Mouse (Mus musculus) liver, embryonic 12.5 days (tissue): Measurements from ENCODE around the gene Art3. TPM values are rescaled to one million over a fixed set of nuclear protein-coding genes. Genes with fewer than 3 reads are reported as not detected.
"Not testable (repeated sequence)": the region's sequence is repeated elsewhere in the genome, so short reads cannot be mapped to it uniquely, and the experiment has no call there.

Experiments
- ATAC-seq: fragments of 200-750 bp; cut with Nextera tagmentation; 2 replicates; pipeline ENCODE4 v1.8.0; 2017; ENCODE audit warnings: moderate number of reproducible peaks, mild to moderate bottlenecking, moderate library complexity
- H3K27ac ChIP-seq: fragments of 300-500 bp; sonication (generic); 2 replicates; pipeline ENCODE4 v1.5.1; 2016; ENCODE audit warnings: mild to moderate bottlenecking
- H3K27me3 ChIP-seq: fragments of 300-500 bp; sonication (generic); replicated peaks from 2 replicates; pipeline ENCODE4 v1.6.1; 2016; ENCODE audit warnings: mild to moderate bottlenecking, moderate library complexity
- H3K36me3 ChIP-seq: fragments of 300-500 bp; sonication (generic); 2 replicates; pipeline ENCODE4 v1.6.1; 2016; ENCODE audit warnings: mild to moderate bottlenecking, moderate library complexity
- H3K4me1 ChIP-seq: fragments of 300-500 bp; sonication (generic); 2 replicates; pipeline ENCODE4 v1.6.1; 2016
- H3K4me2 ChIP-seq: fragments of 300-500 bp; sonication (generic); 2 replicates; pipeline ENCODE4 v1.6.1; 2016; ENCODE audit warnings: mild to moderate bottlenecking, moderate library complexity
- H3K4me3 ChIP-seq: fragments of 300-500 bp; sonication (generic); 2 replicates; pipeline ENCODE4 v1.5.1; 2016; ENCODE audit warnings: mild to moderate bottlenecking, moderate library complexity
- H3K9ac ChIP-seq: fragments of 300-500 bp; sonication (generic); 2 replicates; pipeline ENCODE4 v1.6.1; 2016; ENCODE audit warnings: mild to moderate bottlenecking, moderate library complexity
- H3K9me3 ChIP-seq: fragments of 300-500 bp; sonication (generic); replicated peaks from 2 replicates; pipeline ENCODE4 v1.6.1; 2016; ENCODE audit warnings: mild to moderate bottlenecking, moderate library complexity
- WGBS: fragments of 180-500 bp; shearing (Covaris S2); methylation state at CpG from one replicate; pipeline ENCODE4 v1.1.7; 2016; ENCODE audit not compliant: insufficient replicate concordance; 5-methylcytosine and 5-hydroxymethylcytosine counted together
- polyA plus RNA-seq: library from polyadenylated mRNA; unstranded; fragments of >200 nt; fragmentation: Nextera tagmentation; extraction: Ambion mirVana; gene quantifications from 2 replicates; pipeline ENCODE4 v1.2.1, GENCODE M21; 2016

The Art3 gene
- polyA plus RNA-seq, 1 experiment from 2014 or later = 1.0 TPM

DNA sequence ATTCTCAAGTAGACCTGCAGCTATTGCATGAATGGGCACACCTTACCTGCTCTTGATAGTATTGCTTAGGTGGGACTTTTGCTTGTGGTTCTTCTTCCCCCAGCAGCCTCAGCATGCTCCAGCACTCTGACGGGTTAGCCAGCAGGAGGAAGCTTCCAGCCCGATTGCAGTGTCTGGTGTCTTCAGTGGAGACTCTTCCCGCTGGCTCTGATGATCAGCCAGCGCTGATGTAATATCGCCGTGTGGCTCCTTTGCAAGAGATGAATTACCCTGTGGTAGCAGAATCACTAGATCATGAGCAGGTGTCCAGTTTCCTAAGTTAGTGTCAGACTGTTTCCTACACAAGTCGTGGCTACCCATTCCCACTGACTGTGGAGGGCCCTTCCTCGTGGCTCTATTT is 13.4 kb downstream of the Art3 start:
- Histone ChIP-seq H3K4me3 (no peak overlapping the region), H3K4me2 (no peak overlapping the region), H3K27me3 (peaks cover 20% of the 10 kb centered on the region), H3K4me1 (peaks cover 16% of the 10 kb centered on the region), H3K27ac (no peak overlapping the region), H3K36me3 (no peaks in the 10 kb centered on the region), H3K9me3 (no peaks in the 10 kb centered on the region), H3K9ac (no peak overlapping the region)
- WGBS = 59% methylated on average over 8 of the region's 8 CpGs
- no peak for ATAC-seq

DNA sequence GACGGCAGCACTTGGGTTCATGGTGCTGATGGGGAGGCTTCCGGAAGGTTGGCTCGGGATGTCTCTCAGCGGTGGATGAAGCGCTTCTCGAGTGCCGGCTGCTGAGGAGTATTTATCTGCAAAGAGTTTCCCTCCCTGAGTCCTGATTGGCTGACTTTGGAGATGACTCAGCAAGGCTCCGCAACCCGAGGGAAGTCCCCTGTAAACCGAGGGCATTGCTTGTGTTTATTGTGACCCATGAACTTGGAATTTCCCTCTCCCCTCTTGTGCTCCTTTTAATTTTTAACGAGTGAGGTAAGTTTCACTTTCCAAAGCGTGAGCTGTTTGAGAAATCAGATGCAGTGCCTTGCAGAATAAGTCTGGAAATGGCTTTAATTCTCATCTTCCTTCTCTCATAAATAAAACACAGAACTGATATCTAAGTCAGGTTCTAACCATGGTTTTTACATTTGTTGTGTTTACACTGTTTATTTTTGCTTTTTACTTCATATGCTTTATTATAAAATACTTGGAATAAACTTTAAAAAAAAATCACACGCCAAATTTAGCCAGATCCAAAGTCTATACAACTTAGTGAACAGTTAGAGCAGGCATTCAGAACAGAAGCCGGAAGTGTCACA is 17.3 kb downstream of the Art3 start, which contains the start of gene Cxcl10:
Cxcl10 (minus strand) TSS at position 96 of the 620 bp plus-strand sequence.
- Histone ChIP-seq H3K4me1 (peaks cover 21% of the 10 kb centered on the region), H3K9ac (no peak within 1 kb of the TSS), H3K27me3 (peaks cover 15% of the 10 kb centered on the region), H3K27ac (no peak within 1 kb of the TSS), H3K9me3 (no peaks in the 10 kb centered on the region), H3K36me3 (no peaks in the 10 kb centered on the region), H3K4me2 (peak within 1 kb of the TSS; percentile 53), H3K4me3 (peak within 1 kb of the TSS; percentile 29)
- ATAC-seq = peak; percentile 86
- 17% methylated on average over 14 of the region's 14 CpGs for WGBS

DNA sequence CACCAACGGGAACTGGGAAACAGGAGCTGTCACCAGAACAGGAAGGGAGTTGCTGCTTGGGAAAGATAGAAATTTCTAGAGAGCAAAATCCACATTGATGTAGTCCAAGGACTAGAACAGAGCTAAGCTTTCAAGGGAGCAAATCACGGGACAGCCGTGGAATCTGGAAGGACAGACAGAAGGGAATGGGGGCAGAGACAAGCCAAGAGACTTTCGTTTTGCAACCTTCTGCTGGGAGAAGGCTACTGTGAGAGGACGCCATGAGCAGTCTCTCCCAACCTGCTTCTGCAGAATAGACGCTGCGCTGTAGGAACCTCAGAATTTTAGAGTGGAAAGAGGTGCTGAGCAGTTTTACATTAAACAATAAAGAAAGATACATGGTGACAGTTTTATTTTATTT is 18.1 kb downstream of the Art3 start:
- H3K4me2 ChIP-seq = 0 out of 2 replicates have a peak overlapping the region, but pooled peaks have one; percentile 53
- 72% methylated on average over 7 of the region's 7 CpGs for WGBS
- H3K4me1 ChIP-seq = peaks cover 21% of the 10 kb centered on the region
- H3K4me3 ChIP-seq = no peak overlapping the region
- no peak overlapping the region for H3K27ac ChIP-seq
- H3K27me3 ChIP-seq = peaks cover 13% of the 10 kb centered on the region
- no peak for ATAC-seq
- H3K9me3 ChIP-seq = no peaks in the 10 kb centered on the region
- H3K9ac ChIP-seq = no peak overlapping the region
- H3K36me3 ChIP-seq = no peaks in the 10 kb centered on the region

DNA sequence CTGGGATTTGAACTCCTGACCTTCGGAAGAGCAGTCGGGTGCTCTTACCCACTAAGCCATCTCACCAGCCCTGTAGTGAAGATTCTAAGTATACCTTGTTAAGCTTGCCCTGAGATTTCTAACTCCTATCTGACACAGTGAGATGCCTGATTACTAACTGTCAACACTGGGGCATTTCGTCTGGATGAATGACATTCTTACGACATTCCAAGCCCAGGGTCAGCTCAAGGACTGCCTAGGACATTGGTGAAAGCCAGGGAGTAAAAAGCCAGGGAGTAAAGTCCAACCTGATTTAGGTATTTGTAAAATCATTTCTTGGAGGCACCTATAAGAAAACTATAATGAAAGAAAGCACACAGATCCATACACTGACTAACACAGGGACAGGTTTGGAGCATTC is 21.1 kb downstream of the Art3 start:
- ATAC-seq, H3K9me3 ChIP-seq, H3K4me3 ChIP-seq, H3K36me3 ChIP-seq, H3K9ac ChIP-seq, H3K27ac ChIP-seq: not testable (repeated sequence)
- Histone ChIP-seq H3K27me3 (peaks cover 12% of the 10 kb centered on the region), H3K4me2 (peak overlapping the region; percentile 57), H3K4me1 (peaks cover 21% of the 10 kb centered on the region)
- whole genome bisulfite sequencing = 65% methylated on average over 4 of the region's 4 CpGs

DNA sequence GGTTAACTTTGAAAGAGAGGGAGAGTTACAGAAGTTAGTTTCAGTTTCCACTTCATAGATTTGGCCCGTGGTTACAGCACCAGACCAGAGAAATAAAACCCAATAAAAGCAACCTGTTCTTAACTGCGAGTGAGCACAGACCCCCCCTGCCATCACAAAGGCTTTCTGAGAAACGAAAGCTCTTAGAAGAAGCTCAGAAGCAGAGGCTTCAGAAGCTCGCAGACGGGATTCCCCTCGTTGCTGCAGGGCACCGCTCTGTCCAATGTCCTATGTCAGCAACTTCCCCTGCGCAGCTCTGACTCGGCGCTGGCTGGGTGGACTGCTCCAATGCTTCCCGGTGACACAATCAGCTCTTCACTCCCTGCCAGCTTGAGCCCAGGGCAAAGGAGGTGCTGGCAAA is 21.9 kb downstream of the Art3 start:
- H3K4me3 ChIP-seq = peak overlapping the region; percentile 37
- H3K9me3 ChIP-seq = no peaks in the 10 kb centered on the region
- H3K27me3 ChIP-seq = peaks cover 6% of the 10 kb centered on the region; the same call in 1 of the 2 replicates
- H3K4me2 ChIP-seq = peak overlapping the region; percentile 57
- H3K4me1 ChIP-seq = peaks cover 19% of the 10 kb centered on the region
- no peak overlapping the region for H3K9ac ChIP-seq
- H3K27ac ChIP-seq = no peak overlapping the region
- ATAC-seq = peak; percentile 33; the same call in 1 of the 2 replicates
- H3K36me3 ChIP-seq = no peaks in the 10 kb centered on the region
- 22% methylated on average over 11 of the region's 11 CpGs for WGBS

DNA sequence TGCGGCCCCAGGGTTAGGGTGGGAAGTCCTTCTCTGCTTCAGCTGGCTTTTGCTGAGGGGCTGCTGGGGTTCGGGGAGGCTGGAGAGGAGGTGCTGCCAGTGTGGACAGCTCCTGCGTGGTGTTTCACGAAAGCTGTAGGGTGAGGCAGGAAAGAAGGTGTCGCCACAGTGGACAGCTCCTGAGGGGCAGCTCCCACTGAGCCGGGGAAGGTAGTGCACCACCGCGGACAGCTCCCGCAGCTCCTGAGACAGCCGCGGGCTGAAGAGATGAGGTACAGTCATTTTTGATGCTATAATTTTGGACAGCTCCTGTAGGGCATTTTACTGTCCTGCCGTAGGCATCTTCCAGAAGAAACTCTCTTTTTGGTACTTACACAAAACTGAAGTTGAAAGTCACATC is 26.4 kb downstream of the Art3 start:
- Histone ChIP-seq H3K27ac (no peak overlapping the region), H3K9me3 (no peaks in the 10 kb centered on the region), H3K4me2 (no peak overlapping the region), H3K9ac (no peak overlapping the region), H3K4me1 (peaks cover 5% of the 10 kb centered on the region), H3K27me3 (peaks cover 7% of the 10 kb centered on the region; the same call in 1 of the 2 replicates), H3K36me3 (no peaks in the 10 kb centered on the region), H3K4me3 (no peak overlapping the region)
- ATAC-seq = no peak
- 23% methylated on average over 12 of the region's 12 CpGs for WGBS

DNA sequence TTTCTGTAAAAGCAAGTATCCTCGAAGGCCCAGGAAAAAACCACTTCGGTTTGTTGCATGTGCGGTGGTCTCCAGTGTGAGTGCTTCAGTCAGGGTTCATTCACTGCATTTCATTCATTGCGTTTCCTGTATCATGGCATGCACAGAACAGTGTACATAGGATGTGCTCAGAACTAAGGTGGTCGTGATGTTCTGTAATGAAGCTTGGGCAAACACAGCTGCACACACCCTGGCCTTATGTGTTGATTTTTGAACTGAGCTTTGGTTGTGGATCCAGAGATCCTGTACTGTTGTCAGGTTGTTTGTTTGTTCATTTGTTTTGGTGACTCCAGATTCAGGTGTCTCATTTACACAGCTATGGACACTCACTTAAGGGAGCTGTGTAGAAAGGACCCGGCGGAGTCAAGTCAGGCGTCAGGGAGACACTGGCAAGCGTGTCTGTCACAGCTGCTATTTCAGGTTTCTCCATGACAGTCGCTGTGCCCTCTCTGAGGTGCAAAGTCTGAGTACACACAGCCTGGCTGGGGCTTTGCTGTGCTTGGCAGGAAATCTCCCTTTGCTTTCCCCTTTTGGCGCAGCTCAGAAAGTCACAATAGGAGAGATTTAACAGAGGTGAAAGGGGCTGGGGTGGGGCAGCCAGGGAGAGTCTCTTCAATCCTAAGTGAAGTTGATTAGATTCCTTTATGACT is 27.3 kb downstream of the Art3 start:
- Histone ChIP-seq H3K4me3 (no peak overlapping the region), H3K4me1 (peaks cover 4% of the 10 kb centered on the region; the same call in 1 of the 2 replicates), H3K27ac (no peak overlapping the region), H3K9ac (no peak overlapping the region), H3K36me3 (no peaks in the 10 kb centered on the region), H3K9me3 (no peaks in the 10 kb centered on the region), H3K27me3 (peaks cover 10% of the 10 kb centered on the region; the same call in 1 of the 2 replicates), H3K4me2 (no peak overlapping the region)
- 58% methylated on average over 11 of the region's 11 CpGs for WGBS
- ATAC-seq = 0 out of 2 replicates have a peak, but pooled peaks have one; percentile 54

DNA sequence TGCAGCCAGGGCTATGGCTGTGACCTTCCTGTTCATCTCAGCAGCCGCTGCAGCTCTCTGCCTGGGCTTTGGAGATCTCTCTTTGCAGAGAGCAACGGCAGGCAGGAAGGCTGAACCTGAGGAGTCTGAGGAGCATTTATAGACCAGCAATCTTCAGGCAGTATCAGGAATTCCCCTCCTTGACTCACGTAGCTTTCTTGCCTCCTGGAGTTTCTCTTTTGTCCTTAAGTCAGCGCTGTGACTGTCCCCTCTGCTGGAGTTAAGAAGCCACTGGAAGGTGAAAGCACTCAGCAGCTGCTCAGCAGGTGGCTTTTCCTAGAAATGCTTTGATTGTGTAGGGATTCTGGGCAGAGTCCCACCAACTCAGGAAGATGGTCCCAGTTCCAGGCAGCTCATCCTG is 31.6 kb downstream of the Art3 start:
- WGBS = 16% methylated on average over 4 of the region's 4 CpGs
- no peak overlapping the region for H3K27ac ChIP-seq
- H3K9ac ChIP-seq = no peak overlapping the region

DNA sequence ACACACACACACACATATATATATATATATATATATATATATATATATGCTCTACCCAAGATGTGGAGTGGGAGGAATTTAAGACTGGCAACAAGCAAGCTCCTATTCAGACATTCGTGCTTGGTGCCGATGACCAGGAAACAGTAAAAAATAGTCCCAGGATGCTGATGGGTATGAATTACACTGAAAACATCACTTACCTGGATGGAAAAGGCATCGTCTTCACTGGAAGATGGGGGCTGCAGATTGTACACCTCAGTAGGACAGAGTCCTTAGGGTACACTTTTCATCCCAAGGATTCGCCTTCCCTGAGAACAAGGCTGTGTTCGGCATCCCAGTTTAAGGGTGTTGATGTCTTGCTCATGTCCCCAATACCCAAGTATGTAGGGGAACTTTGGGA is 32.4 kb downstream of the Art3 start:
- H3K36me3 ChIP-seq = no peaks in the 10 kb centered on the region
- no peak overlapping the region for H3K4me3 ChIP-seq
- no peak overlapping the region for H3K4me2 ChIP-seq
- H3K27ac ChIP-seq = no peak overlapping the region
- H3K27me3 ChIP-seq = peaks cover 10% of the 10 kb centered on the region; the same call in 1 of the 2 replicates
- no peaks in the 10 kb centered on the region for H3K4me1 ChIP-seq
- H3K9me3 ChIP-seq = no peaks in the 10 kb centered on the region
- H3K9ac ChIP-seq = no peak overlapping the region
- 73% methylated on average over 5 of the region's 5 CpGs for WGBS
- no peak for ATAC-seq

More for the DNA sequence above, 31.6 kb downstream of the Art3 start:
- H3K36me3 ChIP-seq = no peaks in the 10 kb centered on the region
- H3K4me3 ChIP-seq = no peak overlapping the region
- no peaks in the 10 kb centered on the region for H3K9me3 ChIP-seq
- no peak overlapping the region for H3K4me2 ChIP-seq
- H3K27me3 ChIP-seq = peaks cover 10% of the 10 kb centered on the region; the same call in 1 of the 2 replicates
- no peak for ATAC-seq
- H3K4me1 ChIP-seq = 0 out of 2 replicates have a peak, but pooled peaks cover under 1% of the 10 kb centered on the region

DNA sequence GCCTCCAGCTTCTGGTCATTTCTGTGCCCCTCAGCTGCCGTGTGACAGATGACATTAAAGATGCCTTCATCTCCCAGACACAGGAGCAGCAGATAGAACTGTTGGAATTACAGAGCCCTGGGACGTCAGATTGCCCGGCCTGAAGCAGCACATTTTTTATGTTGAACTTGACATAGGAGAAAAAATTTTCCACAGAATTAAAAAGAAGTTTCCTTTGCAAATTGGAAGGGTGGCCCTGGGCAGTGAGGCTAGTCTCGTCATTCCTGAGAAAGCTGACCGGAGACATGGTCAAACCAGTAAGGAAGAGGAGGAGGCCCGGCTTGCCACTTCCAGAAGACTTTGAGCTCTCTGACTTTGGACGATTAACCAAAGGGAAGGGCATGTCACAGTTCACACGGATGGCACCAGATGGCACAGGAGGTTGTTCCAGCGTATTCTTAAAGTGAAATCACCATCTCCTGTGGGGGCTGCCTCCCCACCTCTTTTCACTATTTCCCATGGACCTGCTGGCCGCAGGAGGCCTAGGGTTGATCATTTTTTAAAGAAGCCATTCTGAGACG is 33.6 kb downstream of the Art3 start:
- H3K4me2 ChIP-seq = no peak overlapping the region
- ATAC-seq = no peak
- WGBS = 70% methylated on average over 11 of the region's 11 CpGs
- H3K4me1 ChIP-seq = peaks cover under 1% of the 10 kb centered on the region; the same call in 1 of the 2 replicates
- peaks cover 10% of the 10 kb centered on the region; the same call in 1 of the 2 replicates for H3K27me3 ChIP-seq
- no peak overlapping the region for H3K27ac ChIP-seq
- no peaks in the 10 kb centered on the region for H3K9me3 ChIP-seq
- no peak overlapping the region for H3K9ac ChIP-seq
- no peaks in the 10 kb centered on the region for H3K36me3 ChIP-seq
- no peak overlapping the region for H3K4me3 ChIP-seq

DNA sequence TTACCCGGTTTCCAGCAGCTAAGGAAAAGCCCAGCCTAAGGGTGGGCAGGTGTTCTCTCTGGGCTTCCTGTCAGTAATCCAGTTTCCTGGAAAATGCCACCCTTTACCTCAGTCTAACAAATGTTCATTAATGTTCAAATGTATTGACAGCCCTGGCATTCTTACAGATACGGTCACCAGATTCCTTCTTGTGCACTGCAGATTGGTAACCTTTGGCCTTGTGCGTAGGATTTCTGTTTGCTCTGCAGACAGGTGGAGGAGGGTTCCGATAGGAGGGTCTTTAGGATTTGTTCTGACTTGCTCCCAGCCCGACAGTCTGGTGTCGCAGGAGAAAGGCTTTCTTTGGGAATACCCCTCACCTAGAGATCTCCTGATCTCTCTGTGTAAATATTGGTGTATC is 34.9 kb downstream of the Art3 start:
- no peaks in the 10 kb centered on the region for H3K9me3 ChIP-seq
- H3K27ac ChIP-seq = no peak overlapping the region; the same call in 1 of the 2 replicates
- ATAC-seq = no peak
- peaks cover 8% of the 10 kb centered on the region for H3K4me1 ChIP-seq
- H3K4me2 ChIP-seq = no peak overlapping the region
- H3K4me3 ChIP-seq = no peak overlapping the region
- no peaks in the 10 kb centered on the region for H3K36me3 ChIP-seq
- 65% methylated on average over 6 of the region's 6 CpGs for WGBS
- H3K27me3 ChIP-seq = peaks cover 10% of the 10 kb centered on the region; the same call in 1 of the 2 replicates
- no peak overlapping the region for H3K9ac ChIP-seq

DNA sequence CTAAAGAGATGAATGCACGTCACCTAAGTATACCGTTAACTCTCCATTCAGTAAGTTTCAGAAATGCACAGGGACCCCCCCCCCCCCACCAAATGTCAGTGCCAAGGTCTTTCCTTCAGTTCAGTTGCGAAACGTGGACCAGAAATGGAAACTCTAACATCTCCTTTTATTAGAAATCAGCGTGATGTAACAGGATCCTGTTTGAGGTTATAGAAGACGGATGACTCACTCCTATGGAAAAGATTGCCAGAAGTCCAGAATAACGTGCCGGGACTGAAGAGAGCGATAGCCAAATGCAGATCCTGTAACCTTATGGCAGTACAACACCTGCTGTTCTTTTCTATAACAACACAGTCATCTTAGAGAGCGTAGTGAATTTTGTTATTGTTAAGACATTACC is 36.8 kb downstream of the Art3 start:
- Histone ChIP-seq H3K36me3 (no peaks in the 10 kb centered on the region), H3K4me3 (no peak overlapping the region), H3K4me2 (no peak overlapping the region), H3K4me1 (peaks cover 14% of the 10 kb centered on the region), H3K9me3 (no peaks in the 10 kb centered on the region), H3K27ac (no peak overlapping the region), H3K27me3 (peaks cover 6% of the 10 kb centered on the region; the same call in 1 of the 2 replicates), H3K9ac (no peak overlapping the region)
- 53% methylated on average over 10 of the region's 10 CpGs for WGBS
- no peak for ATAC-seq
